Mouse (Mus musculus) brain, embryonic 14.5 days (tissue): ENCODE results near the gene Rcn1.

Source experiments
- CTCF ChIP-seq: fragments of 200-500 bp; IDR thresholded peaks from 2 replicates; pipeline ENCODE4 v1.5.1; 2012; ENCODE audit warnings: inconsistent platforms, mild to moderate bottlenecking, moderate library complexity, borderline replicate concordance; ENCODE audit not compliant: insufficient read depth, insufficient read length; ENCODE audit errors: extremely low read depth
- POLR2A ChIP-seq: fragments of 200-500 bp; IDR thresholded peaks from 2 replicates; pipeline ENCODE4 v1.6.1; 2012; ENCODE audit warnings: mild to moderate bottlenecking, inconsistent platforms, borderline replicate concordance; ENCODE audit not compliant: poor library complexity, insufficient read depth, insufficient read length, severe bottlenecking; ENCODE audit errors: extremely low read depth

DNA sequence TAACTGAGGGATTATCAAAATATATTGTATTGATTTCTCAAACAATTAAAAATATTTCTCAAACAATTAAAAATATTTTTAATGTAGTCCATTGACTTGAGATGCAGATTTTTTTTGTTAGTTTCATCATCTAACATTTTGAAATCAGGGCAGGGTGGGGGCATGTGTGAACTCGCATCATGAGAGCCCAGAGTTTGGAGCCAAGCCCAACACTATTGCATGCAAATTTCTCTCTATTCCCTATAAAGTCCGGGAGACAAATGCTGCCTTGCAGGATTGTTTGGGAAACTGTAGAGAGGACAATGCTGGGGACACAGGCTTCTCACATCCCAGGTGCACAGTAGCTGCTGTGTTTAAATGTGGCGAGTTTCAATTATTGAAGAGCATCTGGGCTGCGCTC lies 23.4 kb downstream of the Rcn1 start:
- no peak for TF ChIP-seq POLR2A
- no peak for TF ChIP-seq CTCF
